8 mouse cellular contexts compared by ENCODE assay signal in the genomic region with DNA sequence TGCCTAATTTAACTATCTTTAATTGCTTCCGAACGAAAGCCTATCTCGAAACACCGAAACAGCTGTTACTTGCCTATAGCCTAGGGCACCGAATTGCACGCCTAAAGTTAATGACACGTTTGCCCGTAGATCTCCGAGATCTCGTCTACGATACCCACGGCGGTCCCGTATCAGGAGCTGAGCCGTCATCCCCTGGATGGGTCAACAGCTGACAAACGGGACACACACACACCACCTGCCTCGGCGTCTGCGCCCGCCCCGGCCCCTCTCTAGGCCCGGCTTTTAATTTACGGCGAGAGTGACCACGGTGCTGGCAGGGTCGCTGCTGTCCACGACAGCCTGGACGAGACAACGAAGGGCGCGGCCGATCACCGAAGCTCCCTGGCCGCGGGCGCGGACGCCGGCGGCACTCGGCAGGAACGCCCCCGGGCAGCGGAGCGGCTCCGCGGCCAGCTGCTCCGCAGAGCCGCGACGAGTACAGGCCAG. TPM values are rescaled to one million over a fixed set of nuclear protein-coding genes. Genes with fewer than 3 reads are reported as not detected.
DNase-seq lines count a peak whose midpoint lies in the region; ATAC-seq and TF ChIP-seq lines count a peak whose summit lies in the region.

No protein-coding gene starts in this region.

- H3K4me3 ChIP-seq in kidney, embryonic 14.5 days (ENCODE audit: low read length) = peak overlapping the region; percentile 84
- peak overlapping the region; percentile 94 for H3K4me3 ChIP-seq in G1E (ENCODE audit: low read depth, low read length)
- peak overlapping the region; percentile 91 for H3K4me3 ChIP-seq in embryonic facial prominence, embryonic 14.5 days (ENCODE audit: low read depth, low read length)
- H3K4me3 ChIP-seq in limb, embryonic 11.5 days (ENCODE audit: low read depth, low read length) = peak overlapping the region; percentile 99
- H3K4me3 ChIP-seq in neural tube, embryonic 12.5 days = peak overlapping the region; percentile 88

- peak overlapping the region; percentile 75 for H3K4me2 ChIP-seq in kidney, embryonic 14.5 days (replicated peaks; ENCODE audit: low read depth, low read length)
- H3K4me2 ChIP-seq in embryonic facial prominence, embryonic 14.5 days (ENCODE audit: low read depth, low read length) = peak overlapping the region; percentile 77
- peak overlapping the region; percentile 56 for H3K4me2 ChIP-seq in limb, embryonic 11.5 days (ENCODE audit: low read depth, severe bottlenecking)
- H3K4me2 ChIP-seq in neural tube, embryonic 12.5 days (replicated peaks) = peak overlapping the region; percentile 75

- peaks cover 5% of the 10 kb centered on the region; the same call in 1 of the 2 replicates for H3K4me1 ChIP-seq in kidney, embryonic 14.5 days (ENCODE audit: control insufficient read depth, insufficient read depth, low read length)
- peaks cover 21% of the 10 kb centered on the region for H3K4me1 ChIP-seq in G1E (ENCODE audit: insufficient read depth, low read depth, low read length)
- H3K4me1 ChIP-seq in embryonic facial prominence, embryonic 14.5 days (ENCODE audit: control insufficient read depth, insufficient read depth, low read length) = peaks cover 16% of the 10 kb centered on the region
- H3K4me1 ChIP-seq in limb, embryonic 11.5 days (ENCODE audit: control insufficient read depth, insufficient read depth, low read length) = peaks cover 8% of the 10 kb centered on the region; the same call in 1 of the 2 replicates
- peaks cover 9% of the 10 kb centered on the region; the same call in 1 of the 2 replicates for H3K4me1 ChIP-seq in neural tube, embryonic 12.5 days

- H3K9ac ChIP-seq in kidney, embryonic 14.5 days (ENCODE audit: low read depth, low read length) = peak overlapping the region; percentile 80
- peak overlapping the region; percentile 99 for H3K9ac ChIP-seq in embryonic facial prominence, embryonic 14.5 days (ENCODE audit: low read depth, low read length)
- H3K9ac ChIP-seq in limb, embryonic 11.5 days (ENCODE audit: low read length) = peak overlapping the region; percentile 85
- H3K9ac ChIP-seq in neural tube, embryonic 12.5 days = peak overlapping the region; percentile 95

- DNase-seq in kidney, postnatal 10 days = no peak
- DNase-seq in G1E (ENCODE audit: low spot score) = peak; percentile 6
- DNase-seq in embryonic facial prominence, embryonic 14.5 days (ENCODE audit: low spot score) = peak; percentile 17
- DNase-seq in limb, embryonic 11.5 days (ENCODE audit: low spot score) = no peak
- no peak for DNase-seq in thymus, postnatal 36 days
- no peak for DNase-seq in kidney, adult 9 months

- ATAC-seq in kidney, embryonic 14.5 days (ENCODE audit: low FRiP score, low TSS enrichment) = no peak; the same call in 1 of the 2 replicates
- ATAC-seq in G1E (ENCODE audit: extremely low read depth, insufficient number of reproducible peaks, low FRiP score, poor library complexity, severe bottlenecking) = no peak
- peak; percentile 41 for ATAC-seq in embryonic facial prominence, embryonic 14.5 days (ENCODE audit: low read depth)
- ATAC-seq in limb, embryonic 11.5 days (ENCODE audit: insufficient number of reproducible peaks, low FRiP score, low TSS enrichment, low read depth) = peak; percentile 44
- peak; percentile 77 for ATAC-seq in neural tube, embryonic 12.5 days (ENCODE audit: low FRiP score, low read depth)

- TF ChIP-seq CTCF in G1E (IDR thresholded peaks at IDR 0.05; ENCODE audit: low read depth, low read length) = no peak

- H3K27me3 ChIP-seq in kidney, embryonic 14.5 days (ENCODE audit: control insufficient read depth, insufficient read depth, low read length) = no peaks in the 10 kb centered on the region
- H3K27me3 ChIP-seq in G1E (ENCODE audit: insufficient read depth, low read length) = no peaks in the 10 kb centered on the region
- no peaks in the 10 kb centered on the region for H3K27me3 ChIP-seq in embryonic facial prominence, embryonic 14.5 days (replicated peaks; ENCODE audit: control insufficient read depth, insufficient read depth, low read length)
- no peaks in the 10 kb centered on the region for H3K27me3 ChIP-seq in limb, embryonic 11.5 days (ENCODE audit: control insufficient read depth, insufficient read depth, low read length)
- no peaks in the 10 kb centered on the region for H3K27me3 ChIP-seq in neural tube, embryonic 12.5 days (replicated peaks)

- no peaks in the 10 kb centered on the region for H3K9me3 ChIP-seq in kidney, embryonic 14.5 days (ENCODE audit: control insufficient read depth, low read length)
- H3K9me3 ChIP-seq in G1E (replicated peaks) = no peaks in the 10 kb centered on the region
- H3K9me3 ChIP-seq in embryonic facial prominence, embryonic 14.5 days (ENCODE audit: control insufficient read depth, low read length) = no peaks in the 10 kb centered on the region
- H3K9me3 ChIP-seq in limb, embryonic 11.5 days (ENCODE audit: control insufficient read depth, low read length) = no peaks in the 10 kb centered on the region
- H3K9me3 ChIP-seq in neural tube, embryonic 12.5 days = no peaks in the 10 kb centered on the region

- H3K27ac ChIP-seq in kidney, embryonic 14.5 days (ENCODE audit: low read depth, low read length) = peak overlapping the region; percentile 63; the same call in 1 of the 2 replicates
- peak overlapping the region; percentile 84 for H3K27ac ChIP-seq in embryonic facial prominence, embryonic 14.5 days (replicated peaks; ENCODE audit: low read depth, low read length)
- peak overlapping the region; percentile 31; the same call in 1 of the 2 replicates for H3K27ac ChIP-seq in limb, embryonic 11.5 days (replicated peaks; ENCODE audit: low read depth, low read length)
- peak overlapping the region; percentile 76 for H3K27ac ChIP-seq in neural tube, embryonic 12.5 days

- no peaks in the 10 kb centered on the region for H3K36me3 ChIP-seq in kidney, embryonic 14.5 days (ENCODE audit: control insufficient read depth, insufficient read depth, low read length)
- H3K36me3 ChIP-seq in G1E (replicated peaks) = peaks cover 30% of the 10 kb centered on the region
- H3K36me3 ChIP-seq in embryonic facial prominence, embryonic 14.5 days (ENCODE audit: control insufficient read depth, insufficient read depth, low read length) = no peaks in the 10 kb centered on the region
- H3K36me3 ChIP-seq in limb, embryonic 11.5 days (ENCODE audit: control insufficient read depth, insufficient read depth, low read length) = no peaks in the 10 kb centered on the region
- H3K36me3 ChIP-seq in neural tube, embryonic 12.5 days = no peaks in the 10 kb centered on the region

- WGBS in kidney, embryonic 14.5 days = under 1% methylated on average over 51 of the region's 51 CpGs
- 1% methylated on average over 29 of the region's 51 CpGs for WGBS in embryonic facial prominence, embryonic 14.5 days
- WGBS in limb, embryonic 11.5 days = under 1% methylated on average over 51 of the region's 51 CpGs
- whole genome bisulfite sequencing in neural tube, embryonic 12.5 days = under 1% methylated on average over 51 of the region's 51 CpGs

RNA-seq across cellular contexts. Expression of a gene that starts 0.7 kb away (rescaled TPM):
- polyA plus RNA-seq in kidney, embryonic 14.5 days (2014; fragmentation: Nextera tagmentation; extraction: Ambion mirVana) = 236 and 245 TPM in 2 replicates
- total RNA-seq in G1E (2014; fragmentation: Nextera tagmentation) (137 and 188 TPM in 2 replicates), G1E (2017) (138 and 148 TPM in 2 replicates)
- polyA plus RNA-seq in G1E (2012) = 2.5 and 6.7 TPM in 2 replicates
- 198 and 210 TPM in 2 replicates for polyA plus RNA-seq in embryonic facial prominence, embryonic 14.5 days (2014; fragmentation: Nextera tagmentation; extraction: Ambion mirVana)
- 194 and 205 TPM in 2 replicates for polyA plus RNA-seq in limb, embryonic 11.5 days (2014; fragmentation: Nextera tagmentation; extraction: Ambion mirVana)
- 218 and 223 TPM in 2 replicates for polyA plus RNA-seq in neural tube, embryonic 12.5 days (2016; fragmentation: Nextera tagmentation; extraction: Ambion mirVana)

Comparison
In these comparisons a context has a peak if more than half of its experiments do, and no peak if none do; other contexts are left out.
1. ATAC-seq: peak in embryonic facial prominence, embryonic 14.5 days (single experiment), limb, embryonic 11.5 days (single experiment) and neural tube, embryonic 12.5 days (single experiment); none in kidney, embryonic 14.5 days (single experiment) and G1E (single experiment).
2. H3K27ac ChIP-seq: peak in every context shown above with its lines; median percentile 84 in embryonic facial prominence, embryonic 14.5 days; 76 in neural tube, embryonic 12.5 days; 63 in kidney, embryonic 14.5 days; 31 in limb, embryonic 11.5 days.
3. DNase-seq: peak in G1E (single experiment) and embryonic facial prominence, embryonic 14.5 days (single experiment); none in kidney, postnatal 10 days (single experiment), limb, embryonic 11.5 days (single experiment), thymus, postnatal 36 days (0 of 2) and kidney, adult 9 months (single experiment).
4. RNA of a gene that starts 0.7 kb away (polyA plus RNA-seq): 236 to 245 TPM in kidney, embryonic 14.5 days, 218 to 223 TPM in neural tube, embryonic 12.5 days, 194 to 205 TPM in limb, embryonic 11.5 days and 198 to 210 TPM in embryonic facial prominence, embryonic 14.5 days; 2.5 to 6.7 TPM in G1E; every median in the first group is over 10 times any median in the second.
5. Peak in every context shown above with its lines, with median percentiles within 50 percentile points of each other: H3K4me2 ChIP-seq, H3K4me3 ChIP-seq and H3K9ac ChIP-seq.